Mouse (Mus musculus) layer of hippocampus, postnatal 25 days (tissue): Measurements from ENCODE around the gene Mymk. TPM values are rescaled to one million over a fixed set of nuclear protein-coding genes. Genes with fewer than 3 reads are reported as not detected.

Experiments
- DNase-seq, 2 experiments: peaks; one replicate each; pipeline ENCODE4 v3.0.0; 2022; ENCODE audit warnings: mixed read lengths in 2 of 2, low spot score in 1 of 2; ENCODE audit errors: extremely low spot score in 1 of 2
- total RNA-seq, 2 experiments: library from RNA; stranded (reverse); gene quantifications; 2 replicates each; pipeline ENCODE4 v1.2.3; 2021

The Mymk gene
- under 1 TPM; 0.61 to 0.71 TPM for total RNA-seq

- DNase-seq: no peak
Observed at GRCm38 (mm10) chr2:27071978-27072377, at the start of gene Mymk. Gene Mymk, minus strand, starts transcription at chr2:27072179.

- DNase-seq: no peak
Observed at GRCm38 (mm10) chr2:27120241-27120641, 48.3 kb upstream of the Mymk start.

GRCm38 (mm10) chr2:27119766-27120165, 47.8 kb upstream of the Mymk start:
- DNase-seq: no peak

GRCm38 (mm10) chr2:27118452-27118851, 46.5 kb upstream of the Mymk start:
- DNase-seq: no peak

GRCm38 (mm10) chr2:27114169-27114568, 42.2 kb upstream of the Mymk start:
- DNase-seq: no peak

- DNase-seq: no peak
Observed at GRCm38 (mm10) chr2:27112585-27112984, 40.6 kb upstream of the Mymk start.

- no peak for DNase-seq
Observed at GRCm38 (mm10) chr2:27109052-27109451, 37.1 kb upstream of the Mymk start.

- no peak for DNase-seq
Observed at GRCm38 (mm10) chr2:27108144-27108543, 36.2 kb upstream of the Mymk start.

GRCm38 (mm10) chr2:27106816-27107215, 34.8 kb upstream of the Mymk start:
- no peak for DNase-seq

GRCm38 (mm10) chr2:27103554-27103953, 31.6 kb upstream of the Mymk start:
- DNase-seq: peak in 1 of 2 experiments; percentile 40

- no peak for DNase-seq
Observed at GRCm38 (mm10) chr2:27097776-27098175, 25.8 kb upstream of the Mymk start.

GRCm38 (mm10) chr2:27097241-27097656, 25.3 kb upstream of the Mymk start:
- DNase-seq: no peak

GRCm38 (mm10) chr2:27096341-27096981, 24.5 kb upstream of the Mymk start:
- DNase-seq: no peak

GRCm38 (mm10) chr2:27095178-27095577, 23.2 kb upstream of the Mymk start:
- DNase-seq: no peak

GRCm38 (mm10) chr2:27089238-27089637, 17.3 kb upstream of the Mymk start:
- DNase-seq: no peak

- DNase-seq: no peak
Observed at GRCm38 (mm10) chr2:27088700-27089099, 16.7 kb upstream of the Mymk start.

- no peak for DNase-seq
Observed at GRCm38 (mm10) chr2:27088071-27088644, 16.2 kb upstream of the Mymk start.

GRCm38 (mm10) chr2:27087581-27087980, 15.6 kb upstream of the Mymk start:
- DNase-seq: no peak

- DNase-seq: no peak
Observed at GRCm38 (mm10) chr2:27086483-27087010, 14.6 kb upstream of the Mymk start.

- DNase-seq: no peak
Observed at GRCm38 (mm10) chr2:27085801-27086200, 13.8 kb upstream of the Mymk start.

- DNase-seq: no peak
Observed at GRCm38 (mm10) chr2:27084963-27085362, 13.0 kb upstream of the Mymk start.
